8 mouse cellular contexts compared by ENCODE assay signal in the genomic region with DNA sequence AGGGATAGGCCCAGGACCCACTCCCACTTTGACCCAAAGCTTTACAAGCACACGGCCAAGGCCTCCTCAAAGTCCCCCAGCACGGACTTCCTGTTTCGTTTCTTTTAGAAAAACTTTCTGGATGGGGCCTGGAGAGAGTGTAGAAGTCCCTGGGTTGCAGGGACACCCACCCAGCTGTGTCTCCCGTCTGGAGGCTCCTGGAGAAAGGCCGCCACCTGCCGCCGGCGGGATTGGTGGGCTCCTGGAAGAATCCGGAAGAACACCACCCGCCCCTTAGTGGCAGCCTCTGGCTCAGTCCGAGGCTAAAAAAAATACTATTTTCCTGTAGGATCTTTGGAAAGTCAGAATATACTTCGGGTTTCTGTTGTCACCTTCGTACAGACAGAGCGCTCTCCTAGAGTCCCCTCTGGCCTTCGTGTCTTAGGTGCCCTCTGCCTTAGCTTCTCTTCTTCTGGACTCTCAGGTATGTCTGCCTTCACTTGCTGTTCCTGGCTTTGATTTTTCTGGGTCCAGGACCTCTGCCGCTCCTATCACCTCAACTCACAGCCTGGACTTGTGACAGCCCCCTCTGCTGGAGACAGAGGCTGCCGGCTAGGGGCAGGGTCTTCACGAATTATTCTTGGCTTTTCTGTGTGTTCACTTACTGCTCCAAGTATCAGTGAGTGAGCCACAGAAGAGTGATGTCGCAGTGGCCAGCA. TPM values are rescaled to one million over a fixed set of nuclear protein-coding genes. Genes with fewer than 3 reads are reported as not detected.
DNase-seq lines count a peak whose midpoint lies in the region; ATAC-seq and TF ChIP-seq lines count a peak whose summit lies in the region.

No protein-coding gene starts in this region.

- H3K36me3 ChIP-seq in E14TG2a.4 (ENCODE audit: insufficient read depth, low read length): no peaks in the 10 kb centered on the region
- no peaks in the 10 kb centered on the region for H3K36me3 ChIP-seq in hindbrain, embryonic 13.5 days
- H3K36me3 ChIP-seq in liver, embryonic 13.5 days: no peaks in the 10 kb centered on the region
- no peaks in the 10 kb centered on the region for H3K36me3 ChIP-seq in neural tube, embryonic 13.5 days

- peak; percentile 62 to 63 for DNase-seq in B cell, adult 2 months
- DNase-seq in liver, embryonic 13.5 days: no peak
- DNase-seq in frontal cortex, postnatal 14 days (ENCODE audit: low spot score in 2 of 2): no peak
- no peak for DNase-seq in layer of hippocampus, adult 18-20 months (ENCODE audit: low spot score in 2 of 2)

- H3K9ac ChIP-seq in hindbrain, embryonic 13.5 days: peak overlapping the region; percentile 99
- H3K9ac ChIP-seq in liver, embryonic 13.5 days: no peak overlapping the region
- H3K9ac ChIP-seq in neural tube, embryonic 13.5 days: peak overlapping the region; percentile 99

- H3K4me2 ChIP-seq in hindbrain, embryonic 13.5 days: peak overlapping the region; percentile 83
- H3K4me2 ChIP-seq in liver, embryonic 13.5 days: peak overlapping the region; percentile 75
- H3K4me2 ChIP-seq in neural tube, embryonic 13.5 days: peak overlapping the region; percentile 71

- no peak for TF ChIP-seq POLR2A in embryonic fibroblast, embryonic 13.5 days (IDR thresholded peaks at IDR 0.05; ENCODE audit: low read depth, low read length)

- ATAC-seq in hindbrain, embryonic 13.5 days (ENCODE audit: low FRiP score): peak; percentile 22; the same call in 1 of the 2 replicates
- no peak for ATAC-seq in liver, embryonic 13.5 days (ENCODE audit: low read depth)
- ATAC-seq in neural tube, embryonic 13.5 days (ENCODE audit: low read depth): peak; percentile 33

- H3K27ac ChIP-seq in embryonic fibroblast, embryonic 13.5 days (ENCODE audit: insufficient read depth, low read length): no peak overlapping the region
- peak overlapping the region; percentile 97 for H3K27ac ChIP-seq in hindbrain, embryonic 13.5 days
- H3K27ac ChIP-seq in liver, embryonic 13.5 days: no peak overlapping the region
- H3K27ac ChIP-seq in neural tube, embryonic 13.5 days (replicated peaks): peak overlapping the region; percentile 96

- peak overlapping the region; percentile 88 for H3K4me3 ChIP-seq in E14TG2a.4 (replicated peaks; ENCODE audit: low read length)
- peak overlapping the region; percentile 78 for H3K4me3 ChIP-seq in embryonic fibroblast, embryonic 13.5 days (ENCODE audit: insufficient read depth, low read length)
- H3K4me3 ChIP-seq in hindbrain, embryonic 13.5 days: peak overlapping the region; percentile 93
- peak overlapping the region; percentile 57 for H3K4me3 ChIP-seq in liver, embryonic 13.5 days (replicated peaks)
- H3K4me3 ChIP-seq in neural tube, embryonic 13.5 days: peak overlapping the region; percentile 93

- peak; percentile 66 for TF ChIP-seq CTCF in E14TG2a.4 (conservative IDR thresholded peaks at IDR 0.05; ENCODE audit: low read length)
- TF ChIP-seq CTCF in embryonic fibroblast, embryonic 13.5 days (IDR thresholded peaks at IDR 0.05; ENCODE audit: borderline replicate concordance, insufficient read depth, low read length): no peak

- peaks cover 93% of the 10 kb centered on the region for H3K4me1 ChIP-seq in E14TG2a.4 (replicated peaks; ENCODE audit: low read depth, low read length)
- H3K4me1 ChIP-seq in embryonic fibroblast, embryonic 13.5 days (ENCODE audit: control insufficient read depth, insufficient read depth, low read length): no peaks in the 10 kb centered on the region
- H3K4me1 ChIP-seq in hindbrain, embryonic 13.5 days (replicated peaks): peaks cover 66% of the 10 kb centered on the region
- peaks cover 21% of the 10 kb centered on the region; the same call in 1 of the 2 replicates for H3K4me1 ChIP-seq in liver, embryonic 13.5 days (replicated peaks)
- H3K4me1 ChIP-seq in neural tube, embryonic 13.5 days (replicated peaks): peaks cover 67% of the 10 kb centered on the region

- WGBS in hindbrain, embryonic 13.5 days: 6% methylated on average over 19 of the region's 19 CpGs
- 7% methylated on average over 19 of the region's 19 CpGs for WGBS in liver, embryonic 13.5 days (ENCODE audit: insufficient replicate concordance)
- WGBS in neural tube, embryonic 13.5 days: 6% methylated on average over 19 of the region's 19 CpGs

- H3K9me3 ChIP-seq in E14TG2a.4 (ENCODE audit: low read length): no peaks in the 10 kb centered on the region
- H3K9me3 ChIP-seq in hindbrain, embryonic 13.5 days: no peaks in the 10 kb centered on the region
- no peaks in the 10 kb centered on the region for H3K9me3 ChIP-seq in liver, embryonic 13.5 days (replicated peaks)
- no peaks in the 10 kb centered on the region for H3K9me3 ChIP-seq in neural tube, embryonic 13.5 days

- H3K27me3 ChIP-seq in E14TG2a.4 (ENCODE audit: insufficient read depth, low read length): peaks cover 47% of the 10 kb centered on the region
- peaks cover 3% of the 10 kb centered on the region; the same call in 1 of the 2 replicates for H3K27me3 ChIP-seq in hindbrain, embryonic 13.5 days
- peaks cover 81% of the 10 kb centered on the region for H3K27me3 ChIP-seq in liver, embryonic 13.5 days
- peaks cover 4% of the 10 kb centered on the region; the same call in 1 of the 2 replicates for H3K27me3 ChIP-seq in neural tube, embryonic 13.5 days

RNA-seq across cellular contexts. Expression of gene Trp53i11, which starts 1.6 kb away (rescaled TPM):
- 8.9 and 9.0 TPM in 2 replicates for polyA plus RNA-seq in embryonic fibroblast, embryonic 13.5 days (2011; ENCODE audit: insufficient read length, low read depth, missing spikeins)
- polyA plus RNA-seq in hindbrain, embryonic 13.5 days (2015; fragmentation: Nextera tagmentation; extraction: Ambion mirVana): 109 and 110 TPM in 2 replicates
- 1.5 and 2.2 TPM in 2 replicates for polyA plus RNA-seq in liver, embryonic 13.5 days (2015; fragmentation: Nextera tagmentation; extraction: Ambion mirVana)
- 137 and 150 TPM in 2 replicates for polyA plus RNA-seq in neural tube, embryonic 13.5 days (2015; fragmentation: Nextera tagmentation; extraction: Ambion mirVana)
- total RNA-seq in layer of hippocampus, adult 18-20 months (2021): 10 to 100 TPM; 74.8 to 94.2 TPM

Comparison
In these comparisons a context has a peak if more than half of its experiments do, and no peak if none do; other contexts are left out.
1. DNase-seq: peak in B cell, adult 2 months (2 of 2); none in liver, embryonic 13.5 days (single experiment), frontal cortex, postnatal 14 days (0 of 2) and layer of hippocampus, adult 18-20 months (0 of 2).
2. H3K27ac ChIP-seq: peak in hindbrain, embryonic 13.5 days (single experiment) and neural tube, embryonic 13.5 days (single experiment); none in embryonic fibroblast, embryonic 13.5 days (single experiment) and liver, embryonic 13.5 days (single experiment).
3. RNA of gene Trp53i11, which starts 1.6 kb away (polyA plus RNA-seq): 137 to 150 TPM in neural tube, embryonic 13.5 days and 109 to 110 TPM in hindbrain, embryonic 13.5 days; 8.9 to 9.0 TPM in embryonic fibroblast, embryonic 13.5 days and 1.5 to 2.2 TPM in liver, embryonic 13.5 days; every median in the first group is over 10 times any median in the second.
4. Peak in every context shown above with its lines, with median percentiles within 50 percentile points of each other: H3K4me3 ChIP-seq and H3K4me2 ChIP-seq.